Mouse (Mus musculus) ES-Bruce4 (cell line): ENCODE results near the gene 4933405O20Rik. TPM values are rescaled to one million over a fixed set of nuclear protein-coding genes. Genes with fewer than 3 reads are reported as not detected.

ENCODE experiments used
- H3K27ac ChIP-seq: 2 replicates; pipeline ENCODE4 v1.5.1; 2012; ENCODE audit warnings: low read length, inconsistent platforms; ENCODE audit not compliant: insufficient read depth
- H3K27me3 ChIP-seq: 2 replicates; pipeline ENCODE4 v1.6.1; 2012; ENCODE audit warnings: mild to moderate bottlenecking, low read length, inconsistent platforms; ENCODE audit not compliant: control insufficient read depth, poor library complexity, insufficient read depth, severe bottlenecking
- H3K36me3 ChIP-seq: 2 replicates; pipeline ENCODE4 v1.6.1; 2012; ENCODE audit warnings: inconsistent platforms, mild to moderate bottlenecking, low read length, moderate library complexity; ENCODE audit not compliant: control insufficient read depth, poor library complexity, insufficient read depth, severe bottlenecking
- H3K4me1 ChIP-seq: one replicate; pipeline ENCODE4 v1.8.1; 2011; ENCODE audit warnings: low read length; ENCODE audit not compliant: control insufficient read depth, insufficient read depth
- H3K4me3 ChIP-seq: 2 replicates; pipeline ENCODE4 v1.5.1; 2011; ENCODE audit warnings: low read depth, mild to moderate bottlenecking, low read length
- H3K9ac ChIP-seq: 2 replicates; pipeline ENCODE4 v1.6.1; 2012; ENCODE audit warnings: low read depth, mild to moderate bottlenecking, inconsistent platforms; ENCODE audit not compliant: poor library complexity, severe bottlenecking
- H3K9me3 ChIP-seq: replicated peaks from 2 replicates; pipeline ENCODE4 v1.6.1; 2012; ENCODE audit warnings: mild to moderate bottlenecking, low read length, inconsistent platforms; ENCODE audit not compliant: control insufficient read depth, poor library complexity, insufficient read depth, severe bottlenecking
- CTCF ChIP-seq: IDR thresholded peaks from one replicate; pipeline ENCODE4 v1.8.1; 2011; ENCODE audit warnings: low read depth, low read length
- EP300 ChIP-seq: IDR thresholded peaks from 2 replicates; pipeline ENCODE4 v1.6.1; 2011; ENCODE audit warnings: low read depth, low read length; ENCODE audit not compliant: insufficient read depth
- POLR2A ChIP-seq: IDR thresholded peaks from one replicate; pipeline ENCODE4 v1.8.1; 2011; ENCODE audit warnings: low read length; ENCODE audit not compliant: insufficient read depth
- polyA plus RNA-seq: library from polyadenylated mRNA; stranded (reverse); fragments of >200 nt; gene quantifications from 2 replicates; pipeline ENCODE4 v1.2.4, GENCODE M21; 2011; ENCODE audit warnings: low read depth; ENCODE audit not compliant: missing spikeins, insufficient read depth, insufficient read length

The 4933405O20Rik gene
- polyA plus RNA-seq, 1 experiment, result not detected

GRCm38 (mm10) chr7:50614101-50614500 is 15.1 kb downstream of the 4933405O20Rik start:
- Histone ChIP-seq H3K27me3 (no peaks in the 10 kb centered on the region), H3K36me3 (no peaks in the 10 kb centered on the region), H3K4me1 (no peaks in the 10 kb centered on the region), H3K27ac (no peak overlapping the region), H3K9me3 (no peaks in the 10 kb centered on the region), H3K4me3 (no peak overlapping the region), H3K9ac (no peak overlapping the region)
- TF ChIP-seq POLR2A, result no peak
- no peak for TF ChIP-seq CTCF
- no peak for TF ChIP-seq EP300

- no peaks in the 10 kb centered on the region for H3K9me3 ChIP-seq
- no peaks in the 10 kb centered on the region for H3K4me1 ChIP-seq
Measured at GRCm38 (mm10) chr7:50629186-50629585, 30.2 kb downstream of the 4933405O20Rik start.

GRCm38 (mm10) chr7:50633147-50633546 is 34.2 kb downstream of the 4933405O20Rik start:
- no peaks in the 10 kb centered on the region for H3K9me3 ChIP-seq
- no peaks in the 10 kb centered on the region for H3K4me1 ChIP-seq
- H3K27ac ChIP-seq, result no peak overlapping the region
- H3K9ac ChIP-seq, result no peak overlapping the region
- no peaks in the 10 kb centered on the region for H3K27me3 ChIP-seq
- no peak overlapping the region for H3K4me3 ChIP-seq
- no peaks in the 10 kb centered on the region for H3K36me3 ChIP-seq
- no peak for TF ChIP-seq EP300
- no peak for TF ChIP-seq CTCF
- no peak for TF ChIP-seq POLR2A

More at GRCm38 (mm10) chr7:50629186-50629585, 30.2 kb downstream of the 4933405O20Rik start:
- no peak for TF ChIP-seq CTCF
- no peak for TF ChIP-seq EP300
- no peaks in the 10 kb centered on the region for H3K27me3 ChIP-seq
- no peaks in the 10 kb centered on the region for H3K36me3 ChIP-seq
- no peak overlapping the region for H3K9ac ChIP-seq
- no peak overlapping the region for H3K4me3 ChIP-seq
- H3K27ac ChIP-seq, result no peak overlapping the region
